Mouse (Mus musculus) cerebellum, adult 2 months (tissue): Measurements from ENCODE around the gene Spo11.

Experiments
- CTCF ChIP-seq: fragments of 200-500 bp; IDR thresholded peaks from 2 replicates; pipeline ENCODE4 v1.5.1; 2011; ENCODE audit warnings: low read depth, mild to moderate bottlenecking, control low read depth, low read length, moderate library complexity, borderline replicate concordance; ENCODE audit not compliant: insufficient read depth
- POLR2A ChIP-seq: fragments of 200-500 bp; IDR thresholded peaks from 2 replicates; pipeline ENCODE4 v1.6.1; 2011; ENCODE audit warnings: low read length, control low read depth, borderline replicate concordance; ENCODE audit not compliant: insufficient read depth

- no peak for TF ChIP-seq CTCF
- no peak for TF ChIP-seq POLR2A
These were observed 56.0 kb downstream of the Spo11 start for GRCm38 (mm10) chr2:173033531-173033930.
